Mouse (Mus musculus): Measurements from ENCODE around the gene Gm26558.

The Gm26558 gene

DNA sequence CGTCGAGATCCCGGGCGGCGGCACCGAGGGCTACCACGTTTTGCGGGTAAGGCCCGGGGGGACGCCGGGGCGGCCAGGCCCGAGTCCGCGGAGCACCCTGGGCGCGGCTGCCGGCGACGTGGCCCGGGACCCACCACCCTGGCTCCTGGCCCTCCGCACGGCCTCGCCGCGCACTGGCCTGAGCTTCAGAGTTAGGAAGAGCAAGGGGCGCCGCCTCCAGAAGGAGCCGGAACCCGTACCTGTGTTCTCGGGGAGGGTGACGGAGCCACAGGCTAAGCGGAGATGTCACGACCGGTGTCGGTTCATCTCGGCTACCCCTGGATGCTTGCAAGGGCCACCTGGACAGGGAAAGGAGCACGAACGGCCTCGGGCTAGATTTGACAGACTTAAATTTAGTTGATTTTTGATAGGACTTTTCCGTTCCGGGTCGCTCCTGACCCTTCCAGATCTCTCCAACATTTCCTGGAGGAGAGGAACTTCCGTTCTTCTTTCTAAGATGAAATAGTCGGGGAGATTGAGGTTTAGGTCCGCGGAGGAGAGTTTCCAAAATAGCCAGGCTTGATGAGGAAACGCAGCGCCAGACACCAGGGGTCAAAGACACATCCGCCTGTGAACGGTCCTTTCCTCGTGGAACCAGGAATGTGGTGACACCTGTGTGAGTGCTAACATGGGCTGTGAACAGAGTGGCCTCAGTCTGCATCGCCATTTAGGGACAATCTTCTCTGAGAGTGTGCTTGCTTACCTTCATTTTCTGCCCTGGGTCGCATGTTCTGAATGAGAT lies at the start of gene Gm26558:
Gene Gm26558, minus strand, starts transcription at position 394 of the 781 bp plus-strand sequence.
- peak; percentile 10 for DNase-seq (ENCODE audit: low spot score)

DNA sequence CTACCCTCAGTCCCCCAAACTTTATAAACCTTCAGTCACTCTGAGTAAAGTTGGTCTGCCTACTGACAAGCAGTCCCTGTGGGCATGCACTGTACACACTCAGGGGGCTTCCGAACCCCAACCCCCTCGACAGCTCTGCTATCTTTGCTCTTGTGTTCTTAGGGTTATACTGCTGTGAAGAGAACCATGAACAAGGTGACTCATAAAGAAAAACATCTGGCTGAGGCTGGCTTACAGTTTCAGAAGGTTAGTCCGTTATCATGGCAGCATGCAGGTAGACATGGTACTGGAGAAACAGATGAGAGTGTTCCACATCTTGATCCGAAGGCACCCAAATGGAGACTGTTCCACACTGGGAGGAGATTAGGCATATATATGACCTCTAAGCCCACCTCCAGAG lies 49.0 kb upstream of the Gm26558 start:
- no peak for DNase-seq (ENCODE audit: low spot score)

DNA sequence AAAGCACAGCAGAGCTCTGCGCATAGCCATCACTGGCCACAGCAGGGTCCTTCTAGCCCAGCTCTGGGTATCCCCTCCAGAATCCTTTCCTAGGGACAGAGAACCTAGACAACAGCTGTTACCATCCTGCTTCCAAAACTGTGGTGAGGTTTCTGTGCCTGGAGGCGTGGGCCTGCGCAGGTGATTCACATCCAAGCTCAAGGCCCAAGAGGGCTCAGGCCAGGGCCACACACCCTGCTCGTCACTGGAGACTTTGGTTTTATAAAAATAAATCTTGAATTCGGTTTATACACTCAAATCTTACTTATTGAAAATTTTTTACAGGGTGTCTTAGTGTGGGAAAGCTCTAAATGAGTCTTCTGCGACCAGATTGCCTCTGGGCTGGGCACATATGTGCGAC lies 48.3 kb upstream of the Gm26558 start:
- no peak for DNase-seq (ENCODE audit: low spot score)

DNA sequence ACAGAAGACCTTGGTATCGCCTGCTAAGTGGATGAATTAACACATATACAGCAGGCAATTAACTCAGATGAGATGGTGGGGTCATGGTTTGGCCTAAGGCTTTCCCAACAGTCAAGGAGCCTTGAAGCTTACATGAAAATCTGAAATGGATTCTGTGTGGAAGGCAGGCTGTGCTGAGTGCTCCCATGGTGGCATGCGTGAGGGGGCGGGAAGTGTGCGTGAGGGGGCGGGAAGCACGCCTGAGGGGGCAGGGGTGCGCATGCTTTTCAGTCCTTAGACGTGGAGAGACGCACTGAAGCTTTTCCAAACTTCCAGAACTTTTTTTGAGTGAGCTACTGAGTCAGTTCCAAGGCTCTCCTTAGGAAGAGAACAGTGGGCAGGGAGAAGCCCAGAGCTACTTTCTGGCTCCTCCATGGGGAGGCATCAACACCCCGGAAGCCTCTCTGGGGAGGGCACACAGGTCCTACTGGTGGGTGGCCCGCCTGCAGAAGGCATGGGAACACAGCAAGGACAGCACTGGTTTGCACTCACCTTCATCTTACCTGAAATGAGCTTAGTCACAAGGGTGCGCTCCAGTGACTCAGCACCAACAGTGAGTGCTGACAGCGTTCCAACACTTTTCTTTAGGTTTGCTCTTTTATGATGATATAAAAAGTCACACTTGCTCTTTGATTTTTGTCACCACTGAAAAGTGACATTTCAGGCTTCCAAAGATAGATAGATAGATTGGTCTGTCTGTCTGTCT lies 47.2 kb upstream of the Gm26558 start:
- no peak for DNase-seq (ENCODE audit: low spot score)

DNA sequence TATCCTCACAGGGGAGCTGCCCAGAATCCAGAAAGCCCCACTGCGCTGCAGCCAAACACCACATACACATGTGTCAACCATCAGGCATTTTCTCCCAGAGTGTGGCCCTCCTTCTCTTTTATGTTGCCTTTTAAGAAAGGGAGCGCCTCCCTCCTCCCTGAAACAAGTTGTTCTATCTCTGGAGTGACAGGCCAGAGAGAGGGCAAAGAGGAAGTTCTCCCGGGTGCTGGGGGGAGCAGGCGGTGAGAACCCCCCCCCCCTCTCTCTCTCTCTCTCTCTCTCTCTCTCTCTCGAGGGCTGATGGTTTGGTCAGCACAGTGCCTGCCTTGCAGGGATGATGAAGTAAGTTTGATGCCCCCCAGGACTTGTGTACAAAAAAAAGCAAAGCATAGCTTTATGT lies 40.5 kb upstream of the Gm26558 start:
- DNase-seq (ENCODE audit: low spot score) = no peak

DNA sequence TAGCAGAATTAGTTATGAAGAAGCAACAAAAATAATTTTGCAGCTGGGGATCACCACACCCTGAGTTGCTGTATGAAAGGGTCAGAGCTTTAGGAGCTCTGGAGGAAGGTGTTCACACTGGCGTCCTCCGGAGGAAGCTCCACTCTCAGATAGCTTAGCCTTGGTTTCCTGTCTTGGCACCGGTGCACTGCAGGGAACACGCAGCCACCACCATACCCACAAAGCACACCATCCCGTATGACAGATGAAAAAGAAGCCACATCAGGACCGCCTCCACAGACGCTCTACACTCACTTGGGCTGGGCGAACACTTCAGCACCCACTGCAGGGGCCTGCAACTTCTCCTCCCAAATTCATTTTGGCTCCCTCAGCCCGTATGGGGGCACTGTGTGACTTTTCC lies 39.7 kb upstream of the Gm26558 start:
- no peak for DNase-seq (ENCODE audit: low spot score)

DNA sequence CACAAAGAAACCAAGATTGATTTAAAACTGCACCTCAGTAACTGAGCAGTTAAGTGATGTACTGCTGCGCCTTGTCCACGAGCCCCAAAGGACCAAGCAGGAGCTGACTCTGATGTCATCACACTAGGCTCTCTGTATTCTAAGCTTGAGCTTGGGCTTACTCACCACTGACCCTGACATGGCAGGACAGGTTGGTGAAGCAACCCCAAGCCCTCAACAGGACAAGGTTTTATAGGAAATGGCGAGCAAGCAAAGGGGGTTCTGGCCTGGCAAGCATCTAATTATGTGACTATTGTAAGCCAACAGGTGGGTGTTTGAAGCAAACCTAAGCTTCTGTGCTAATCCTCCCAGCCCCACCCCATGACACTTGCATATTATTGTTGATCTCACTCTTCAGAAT lies 38.9 kb upstream of the Gm26558 start:
- no peak for DNase-seq (ENCODE audit: low spot score)

DNA sequence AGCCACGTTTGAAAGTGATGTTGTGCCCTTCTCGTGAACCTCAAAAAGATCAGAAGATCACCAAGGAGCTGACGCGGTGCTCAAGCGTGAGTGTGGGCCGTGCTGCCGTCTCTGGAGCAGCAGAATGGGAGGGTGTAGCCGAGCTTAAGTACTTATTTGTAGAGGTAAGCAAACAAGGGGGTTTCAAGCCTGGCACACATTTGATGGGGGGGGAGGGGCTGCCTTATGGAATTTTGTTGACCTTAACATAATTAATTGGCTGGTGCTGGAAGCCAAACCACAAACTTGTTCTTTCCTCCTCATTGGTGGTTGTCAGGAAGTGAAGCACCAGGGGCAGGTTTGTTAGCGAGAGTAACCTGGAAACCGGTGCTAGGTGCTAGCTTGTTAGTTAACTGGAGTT lies 33.8 kb upstream of the Gm26558 start:
- no peak for DNase-seq (ENCODE audit: low spot score)

DNA sequence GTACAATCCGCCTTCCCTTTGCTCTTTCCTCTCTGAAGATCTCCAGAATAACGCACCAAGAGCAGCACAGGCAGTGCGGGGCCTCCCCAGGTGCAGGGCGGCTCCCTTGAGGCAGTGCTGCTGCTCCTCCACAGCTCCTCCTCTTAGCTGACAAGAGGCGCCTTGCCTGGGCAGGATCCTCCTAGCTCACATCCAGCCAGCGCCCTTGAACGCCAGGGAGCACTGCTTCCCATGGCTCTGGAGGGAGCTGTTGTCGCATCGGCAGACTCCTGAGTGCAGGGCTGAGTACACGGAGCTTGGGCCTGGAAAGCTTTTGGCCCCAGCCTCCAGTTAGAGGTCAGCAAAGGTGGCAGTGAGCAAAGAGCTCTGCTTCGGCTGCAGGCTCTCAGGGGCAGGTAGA lies 28.3 kb upstream of the Gm26558 start:
- no peak for DNase-seq (ENCODE audit: low spot score)

DNA sequence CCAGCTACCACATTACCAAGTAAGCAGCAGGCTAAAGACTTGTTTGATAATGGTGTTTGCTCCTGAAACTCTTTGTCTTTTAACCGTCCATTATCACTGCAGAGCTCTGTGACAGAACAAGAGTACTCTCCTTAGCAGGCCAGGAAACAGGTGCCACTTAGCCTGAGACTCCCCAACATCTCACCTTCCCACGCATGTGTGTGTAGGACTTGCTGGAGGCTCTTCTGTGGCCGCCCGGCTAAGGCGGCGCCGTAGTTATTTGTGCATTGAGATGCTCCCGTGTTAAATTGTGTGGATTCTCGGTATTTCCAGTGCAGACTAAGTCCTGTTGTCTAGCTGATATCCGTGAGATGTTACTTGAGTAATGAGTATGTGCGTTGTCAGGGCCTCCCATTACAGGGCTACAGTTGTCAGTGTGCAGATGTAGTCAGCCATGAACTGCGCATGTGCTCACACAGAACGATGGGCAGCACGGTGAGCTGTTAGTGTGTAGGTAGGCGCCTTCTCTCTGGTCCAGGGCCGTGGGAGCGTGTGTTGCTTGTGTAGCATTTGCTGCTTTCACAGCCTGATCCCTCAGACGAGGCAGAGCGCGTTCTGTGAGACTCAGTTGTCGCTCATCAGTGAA lies 26.7 kb upstream of the Gm26558 start:
- DNase-seq (ENCODE audit: low spot score) = no peak

DNA sequence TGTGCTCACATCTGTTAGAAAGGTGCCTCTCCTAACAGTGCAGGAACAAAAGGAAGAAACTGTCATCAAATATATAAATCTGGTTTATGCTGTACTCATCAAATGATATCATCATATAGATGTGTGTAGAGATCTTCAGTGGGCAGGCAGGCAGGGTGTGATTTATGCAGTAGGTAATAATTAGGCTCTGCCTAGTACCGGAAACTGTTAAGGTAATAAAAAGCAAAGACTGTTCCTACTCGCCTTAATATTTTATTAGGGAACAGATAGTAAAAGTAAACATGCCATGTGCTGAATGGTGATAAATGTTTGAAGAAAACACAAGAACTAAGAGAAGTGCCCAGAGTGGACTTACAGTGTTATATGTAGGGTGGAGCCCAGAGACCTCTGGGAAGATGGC lies 20.4 kb upstream of the Gm26558 start:
- DNase-seq (ENCODE audit: low spot score) = no peak

DNA sequence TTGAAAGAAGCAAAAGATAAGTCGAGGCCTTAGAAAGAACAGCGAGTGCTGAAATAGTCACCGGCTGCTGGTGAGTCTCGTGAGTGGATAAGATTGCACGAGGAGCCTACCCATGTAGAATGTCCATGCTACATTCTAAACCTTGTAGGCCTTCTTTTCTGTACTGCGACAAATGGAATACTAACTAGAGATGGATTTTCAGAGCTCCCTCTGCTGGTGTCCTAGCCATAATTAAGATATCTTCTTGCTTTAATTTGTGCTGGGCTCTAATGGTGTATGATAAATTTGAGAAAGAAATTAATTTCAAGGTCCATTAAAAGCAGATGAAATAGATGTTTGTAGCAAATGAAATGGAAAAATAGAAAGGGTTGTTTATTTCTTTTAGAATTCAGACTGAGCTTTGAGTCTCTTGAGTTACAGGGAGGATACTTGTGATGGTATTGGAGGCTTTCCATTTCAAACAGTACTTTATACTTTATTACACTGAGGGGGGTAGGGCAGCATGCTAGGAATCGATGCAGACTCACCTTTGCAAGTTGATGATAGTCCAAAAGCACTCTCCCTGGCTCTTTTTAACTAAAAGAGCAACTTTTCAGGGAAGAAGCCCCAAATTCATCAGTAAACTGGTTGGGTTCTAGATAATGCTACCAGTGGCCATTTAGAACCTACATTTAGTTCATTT lies 11.7 kb upstream of the Gm26558 start:
- peak; percentile 34 for DNase-seq (ENCODE audit: low spot score)

DNA sequence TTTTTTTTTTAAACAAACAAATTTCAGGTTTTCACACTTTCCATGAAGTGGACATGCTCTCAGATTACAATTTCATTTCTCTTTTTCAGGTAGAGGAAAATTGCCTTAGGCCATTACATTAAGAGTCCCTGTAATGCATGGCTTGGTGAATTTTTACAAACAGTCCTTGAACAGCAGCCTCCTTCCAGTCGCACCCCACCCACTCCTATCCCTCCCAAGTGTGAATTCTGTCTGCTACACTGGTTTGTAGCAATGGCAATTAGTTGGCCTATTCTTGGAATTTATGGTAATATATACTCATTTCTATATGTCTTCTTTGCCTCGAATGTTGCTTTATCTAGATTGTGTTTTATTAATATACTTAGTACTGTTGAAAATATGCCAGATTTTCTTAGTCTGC lies 10.6 kb upstream of the Gm26558 start:
- no peak for DNase-seq (ENCODE audit: low spot score)

DNA sequence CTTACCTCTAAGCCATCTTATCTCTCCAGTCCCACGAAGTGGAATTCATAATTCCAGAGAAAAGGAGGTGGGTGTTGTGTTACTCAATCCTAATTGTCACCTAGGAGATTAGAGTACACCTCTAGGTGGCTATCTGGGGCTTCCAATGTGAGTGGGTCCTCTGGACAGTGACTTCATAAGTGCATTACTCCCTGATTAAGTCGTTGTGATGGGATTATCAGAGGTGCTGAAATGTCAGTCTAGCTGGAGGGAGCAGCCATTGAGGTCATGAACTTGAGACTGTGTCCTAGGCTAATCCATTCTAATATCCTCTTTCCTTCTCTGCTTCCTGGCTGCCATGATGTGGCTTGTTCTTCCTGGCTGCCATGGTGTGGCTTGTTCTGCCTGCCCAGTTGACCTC lies 8.0 kb upstream of the Gm26558 start:
- DNase-seq (ENCODE audit: low spot score) = no peak

DNA sequence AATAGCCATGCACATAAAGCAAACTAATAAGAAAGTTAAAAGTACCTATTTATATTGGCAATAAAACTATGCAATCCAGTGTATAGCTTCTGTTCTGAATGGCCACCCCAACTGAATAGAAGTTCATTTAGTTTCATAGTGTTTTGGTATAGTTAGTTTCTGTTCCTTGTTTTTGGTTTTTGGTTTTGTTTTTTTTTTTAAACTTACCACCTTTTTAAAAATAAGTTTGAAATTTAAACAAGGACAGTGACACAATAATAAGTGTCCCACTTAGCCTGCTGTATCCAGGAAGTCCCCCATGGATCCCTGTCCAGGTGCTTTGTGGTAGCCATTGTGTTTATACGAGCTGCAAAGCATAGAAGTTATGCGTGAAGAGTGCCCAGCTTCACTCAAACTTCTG lies 7.3 kb upstream of the Gm26558 start:
- no peak for DNase-seq (ENCODE audit: low spot score)

DNA sequence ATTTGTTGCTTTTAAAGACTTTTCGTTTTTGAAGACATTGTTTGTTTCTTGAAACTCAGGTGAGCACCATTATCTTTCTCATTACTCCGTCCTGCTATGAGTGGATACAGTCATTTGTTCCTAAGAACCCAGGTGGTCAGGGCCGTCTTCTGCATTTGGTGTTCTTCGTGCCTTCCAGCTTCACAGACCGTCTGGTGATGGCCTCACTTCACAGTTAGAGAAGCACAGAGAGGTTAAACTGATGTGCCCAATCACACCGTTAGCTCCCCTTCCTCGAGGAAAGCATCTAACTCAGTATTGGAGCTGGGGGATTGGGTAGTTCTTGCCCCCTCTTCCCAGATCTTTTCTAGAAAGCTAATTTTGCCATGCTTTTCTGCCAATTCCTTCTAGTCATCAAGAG lies 5.1 kb upstream of the Gm26558 start:
- no peak for DNase-seq (ENCODE audit: low spot score)

DNA sequence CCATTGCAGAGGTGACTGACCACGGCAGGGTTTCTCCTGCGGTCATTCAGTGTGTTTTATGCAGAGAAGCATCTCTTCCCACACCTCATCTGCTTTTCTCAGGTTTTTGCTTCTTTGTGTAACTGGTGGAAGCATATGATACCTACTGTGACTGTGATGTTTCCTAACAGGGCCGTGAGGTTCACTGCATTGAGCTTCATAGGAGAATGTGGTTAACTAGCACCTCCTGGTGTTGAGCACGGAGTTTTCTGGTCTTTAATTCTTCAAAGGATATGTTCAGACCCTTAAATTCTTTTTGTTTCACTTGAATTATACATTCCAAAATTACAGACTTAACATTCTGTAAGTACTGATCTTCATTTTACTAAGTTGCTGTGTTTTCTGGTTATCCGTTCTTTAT lies 1.9 kb upstream of the Gm26558 start:
- no peak for DNase-seq (ENCODE audit: low spot score)

DNA sequence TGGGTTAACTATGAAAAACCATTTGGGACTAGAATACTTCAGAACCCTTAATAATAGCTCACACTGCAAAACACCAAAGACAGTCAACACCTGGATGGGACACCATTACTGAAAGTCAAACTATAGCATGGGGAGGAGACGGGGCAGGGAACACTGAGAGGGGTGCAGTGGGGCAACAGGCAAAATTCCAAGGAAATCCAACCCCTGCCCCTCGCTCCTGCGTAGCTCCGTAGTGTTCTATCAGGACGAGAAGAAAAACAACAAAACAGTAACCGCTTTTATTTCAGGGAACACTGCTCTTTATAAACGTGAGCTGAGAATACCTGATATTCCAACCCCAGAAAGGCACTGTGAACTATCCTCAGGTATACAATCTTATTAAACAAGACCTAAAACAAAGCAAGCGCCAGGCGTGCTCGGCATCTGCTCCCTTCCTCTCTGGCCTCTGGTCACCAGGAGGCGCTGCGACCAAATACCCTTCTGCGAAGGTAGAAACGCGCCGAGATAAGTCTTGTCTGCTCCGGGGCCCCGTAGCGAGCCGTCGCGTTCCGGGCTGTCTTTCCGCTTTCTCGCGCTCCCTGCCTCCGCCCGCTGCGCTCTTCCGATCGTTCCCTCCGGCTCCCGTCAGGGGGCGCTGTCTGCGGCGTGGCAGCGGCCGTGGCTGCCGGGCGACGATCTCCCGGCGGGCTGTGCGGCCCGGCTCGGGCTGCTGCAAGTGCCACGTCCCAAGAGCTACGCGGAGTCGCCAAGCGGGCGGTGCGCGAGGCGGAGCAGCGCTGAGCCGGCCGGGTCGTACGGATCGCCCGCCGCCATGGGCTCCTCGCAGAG lies 807 bp downstream of the Gm26558 start, which contains the start of gene Gorasp2:
Gene Gorasp2, plus strand, starts transcription at position 690 of the 828 bp plus-strand sequence.
- peak; percentile 97 for DNase-seq (ENCODE audit: low spot score)

DNA sequence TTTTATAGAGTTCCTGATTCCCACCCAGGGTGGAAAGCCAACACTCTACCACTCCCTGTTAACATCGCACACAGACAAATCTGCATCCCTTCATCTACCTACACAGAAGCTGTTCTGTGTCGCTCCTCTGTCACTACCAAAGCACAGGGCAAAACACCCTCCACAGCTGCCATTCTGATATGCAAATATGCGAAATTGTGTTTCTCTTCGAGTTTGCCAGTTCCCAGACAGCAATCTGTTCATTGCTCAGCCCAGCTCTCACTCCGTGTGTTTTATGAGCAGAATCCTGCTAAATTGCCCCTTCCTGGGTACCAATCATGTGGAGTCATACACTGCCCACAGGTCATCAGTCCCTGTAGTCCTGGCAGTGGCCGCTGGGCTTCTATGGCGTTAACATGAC lies 4.8 kb downstream of the Gm26558 start:
- no peak for DNase-seq (ENCODE audit: low spot score)

DNA sequence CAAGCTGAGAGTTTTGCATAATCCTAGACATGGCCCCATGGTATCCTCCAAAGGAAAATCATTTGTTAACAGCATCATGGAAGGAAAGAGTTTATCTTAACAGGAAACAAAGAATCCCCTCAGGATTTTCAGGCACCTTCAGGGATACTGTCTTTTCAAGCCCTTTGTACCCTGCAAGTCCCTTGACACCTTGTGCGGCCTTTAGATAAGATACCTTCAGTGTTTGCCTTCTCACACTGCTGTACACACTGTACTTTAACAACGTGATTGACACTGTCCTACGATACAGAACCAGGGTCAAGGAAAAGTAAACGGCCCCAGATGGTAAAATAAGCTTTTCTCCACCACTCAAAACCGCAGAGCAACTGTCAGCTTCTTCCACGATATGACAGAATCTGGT lies 10.1 kb downstream of the Gm26558 start:
- no peak for DNase-seq (ENCODE audit: low spot score)

DNA sequence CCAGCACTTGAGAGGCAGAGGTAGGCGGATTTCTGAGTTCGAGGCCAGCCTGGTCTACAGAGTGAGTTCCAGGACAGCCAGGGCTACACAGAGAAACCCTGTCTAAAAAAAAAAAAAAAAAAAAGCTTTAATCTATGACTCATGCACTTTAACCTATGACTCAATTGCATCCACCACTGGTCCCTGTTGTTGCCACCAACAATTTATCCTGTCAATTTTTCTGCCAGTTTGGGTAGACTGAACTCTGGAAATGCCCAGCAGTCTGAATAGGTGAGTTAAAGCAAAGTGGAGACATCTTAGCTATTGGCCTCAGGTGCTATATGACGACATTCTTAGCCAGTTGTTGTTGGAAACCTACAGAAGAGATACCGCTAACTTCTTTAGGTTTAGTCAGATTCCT lies 12.4 kb downstream of the Gm26558 start:
- no peak for DNase-seq (ENCODE audit: low spot score)

DNA sequence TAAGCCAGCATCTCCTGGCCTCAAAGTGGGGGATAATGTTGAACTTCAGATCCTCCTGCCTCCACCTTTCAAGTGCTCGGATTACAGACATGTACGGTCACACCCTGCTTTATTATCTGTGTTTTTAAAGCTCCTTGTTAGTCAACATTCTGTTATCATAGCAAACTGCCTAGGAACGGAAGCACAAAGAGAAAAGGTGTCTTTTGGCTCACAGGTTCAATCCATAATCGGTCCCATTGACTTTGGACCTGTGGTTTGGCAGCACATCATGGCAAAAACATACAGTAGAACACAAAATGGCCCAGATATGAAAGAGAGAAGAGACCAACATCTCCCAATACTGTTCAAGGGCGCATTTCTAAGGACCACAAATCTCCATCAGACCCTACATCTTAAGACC lies 13.6 kb downstream of the Gm26558 start:
- no peak for DNase-seq (ENCODE audit: low spot score)
